Mouse (Mus musculus) brain, embryonic 14.5 days (tissue): ENCODE data around the gene Hrh1. TPM values are rescaled to one million over a fixed set of nuclear protein-coding genes. Genes with fewer than 3 reads are reported as not detected.

ENCODE experiments used
- DNase-seq: peaks from one replicate; pipeline ENCODE4 v3.0.0-alpha.2; 2011; ENCODE audit warnings: low read depth
- CTCF ChIP-seq: fragments of 200-500 bp; IDR thresholded peaks from 2 replicates; pipeline ENCODE4 v1.5.1; 2012; ENCODE audit warnings: inconsistent platforms, mild to moderate bottlenecking, moderate library complexity, borderline replicate concordance; ENCODE audit not compliant: insufficient read depth, insufficient read length; ENCODE audit errors: extremely low read depth
- POLR2A ChIP-seq: fragments of 200-500 bp; IDR thresholded peaks from 2 replicates; pipeline ENCODE4 v1.6.1; 2012; ENCODE audit warnings: mild to moderate bottlenecking, inconsistent platforms, borderline replicate concordance; ENCODE audit not compliant: poor library complexity, insufficient read depth, insufficient read length, severe bottlenecking; ENCODE audit errors: extremely low read depth
- polyA plus RNA-seq: library from polyadenylated mRNA; depleted of rRNA; stranded (reverse); fragments of >200 nt; gene quantifications from 2 replicates; pipeline ENCODE4 v1.2.3, GENCODE M21; 2012; rRNA removed

The Hrh1 gene
- 0.42 and 0.50 TPM in 2 replicates for polyA plus RNA-seq

GRCm38 (mm10) chr6:114397691-114398217 is at the start of gene Hrh1:
Gene Hrh1 (plus strand): TSS chr6:114397936.
- TF ChIP-seq POLR2A: no peak
- TF ChIP-seq CTCF: peak; percentile 15; the same call in 1 of the 2 replicates
- peak; percentile 83 for DNase-seq

- DNase-seq: no peak
- TF ChIP-seq CTCF (no peak), POLR2A (no peak)
These were observed 43.1 kb upstream of the Hrh1 start for GRCm38 (mm10) chr6:114354635-114355034.

- TF ChIP-seq CTCF: no peak
- no peak for TF ChIP-seq POLR2A
- DNase-seq: peak; percentile 35
These were observed 39.6 kb upstream of the Hrh1 start for GRCm38 (mm10) chr6:114358171-114358570.

GRCm38 (mm10) chr6:114362355-114362754 is 35.4 kb upstream of the Hrh1 start:
- TF ChIP-seq POLR2A: no peak
- no peak for TF ChIP-seq CTCF
- DNase-seq: no peak

- no peak for TF ChIP-seq CTCF
- no peak for TF ChIP-seq POLR2A
- DNase-seq: no peak
These were observed 34.0 kb upstream of the Hrh1 start for GRCm38 (mm10) chr6:114363740-114364139.

- TF ChIP-seq CTCF (no peak), POLR2A (no peak)
- DNase-seq: no peak
These were observed 33.0 kb upstream of the Hrh1 start for GRCm38 (mm10) chr6:114364734-114365133.

- no peak for DNase-seq
- TF ChIP-seq POLR2A (no peak), CTCF (no peak)
These were observed 31.5 kb upstream of the Hrh1 start for GRCm38 (mm10) chr6:114366191-114366590.

- DNase-seq: peak; percentile 25
- no peak for TF ChIP-seq POLR2A
- TF ChIP-seq CTCF: no peak
These were observed 30.1 kb upstream of the Hrh1 start for GRCm38 (mm10) chr6:114367681-114368080.

- TF ChIP-seq POLR2A (no peak), CTCF (no peak)
- DNase-seq: no peak
These were observed 29.5 kb upstream of the Hrh1 start for GRCm38 (mm10) chr6:114368196-114368595.

GRCm38 (mm10) chr6:114372741-114373140 is 25.0 kb upstream of the Hrh1 start:
- no peak for DNase-seq
- TF ChIP-seq POLR2A (no peak), CTCF (no peak)

- no peak for TF ChIP-seq POLR2A
- no peak for TF ChIP-seq CTCF
- no peak for DNase-seq
These were observed 16.9 kb upstream of the Hrh1 start for GRCm38 (mm10) chr6:114380872-114381271.

- TF ChIP-seq CTCF (no peak), POLR2A (no peak)
- DNase-seq: no peak
These were observed 10.4 kb upstream of the Hrh1 start for GRCm38 (mm10) chr6:114387320-114387719.

GRCm38 (mm10) chr6:114387855-114388254 is 9.9 kb upstream of the Hrh1 start:
- no peak for DNase-seq
- TF ChIP-seq CTCF (no peak), POLR2A (no peak)

- DNase-seq: no peak
- TF ChIP-seq CTCF (no peak), POLR2A (no peak)
These were observed 7.6 kb upstream of the Hrh1 start for GRCm38 (mm10) chr6:114390129-114390528.
